Mouse (Mus musculus) lung, postnatal 25 days (tissue): ENCODE measurements around the gene Flrt1.
"Not testable (repeated sequence)": the region's sequence is repeated elsewhere in the genome, so short reads cannot be mapped to it uniquely, and the experiment has no call there.

Experiments used
- DNase-seq: peaks from one replicate; pipeline ENCODE4 v3.0.0; 2022; ENCODE audit warnings: low spot score

Gene Flrt1

GRCm38 (mm10) chr19:7068661-7069531, 36.6 kb downstream of the Flrt1 start:
- DNase-seq = no peak

- peak; percentile 73 for DNase-seq
These were observed 37.4 kb downstream of the Flrt1 start for GRCm38 (mm10) chr19:7068136-7068535.

GRCm38 (mm10) chr19:7067344-7068050, 38.0 kb downstream of the Flrt1 start:
- no peak for DNase-seq

DNA sequence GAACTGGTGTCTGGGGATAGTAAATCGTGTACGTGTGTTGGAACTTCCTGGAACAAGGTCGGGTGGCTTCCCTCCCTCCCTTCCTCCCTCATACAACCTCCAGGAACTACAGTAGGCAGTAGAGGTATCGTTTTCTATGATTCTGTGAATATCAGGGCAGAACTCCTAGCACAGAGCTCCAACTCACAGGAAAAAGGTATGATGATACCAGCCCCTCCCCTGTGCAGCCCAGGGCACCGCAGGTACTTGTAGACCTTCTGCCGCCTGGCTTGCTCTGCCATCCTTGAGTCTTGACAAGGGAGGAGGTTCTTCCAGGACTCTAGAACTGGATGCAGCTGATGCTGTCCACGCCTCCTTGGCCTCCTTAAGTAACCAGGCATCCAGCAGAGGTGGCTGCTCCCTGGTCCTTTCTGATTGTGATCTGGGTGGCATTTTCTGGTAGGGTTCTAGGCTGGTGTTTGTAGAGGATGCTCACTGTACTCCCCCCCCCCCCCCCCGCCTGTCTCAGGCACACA, 38.6 kb downstream of the Flrt1 start:
- no peak for DNase-seq

DNA sequence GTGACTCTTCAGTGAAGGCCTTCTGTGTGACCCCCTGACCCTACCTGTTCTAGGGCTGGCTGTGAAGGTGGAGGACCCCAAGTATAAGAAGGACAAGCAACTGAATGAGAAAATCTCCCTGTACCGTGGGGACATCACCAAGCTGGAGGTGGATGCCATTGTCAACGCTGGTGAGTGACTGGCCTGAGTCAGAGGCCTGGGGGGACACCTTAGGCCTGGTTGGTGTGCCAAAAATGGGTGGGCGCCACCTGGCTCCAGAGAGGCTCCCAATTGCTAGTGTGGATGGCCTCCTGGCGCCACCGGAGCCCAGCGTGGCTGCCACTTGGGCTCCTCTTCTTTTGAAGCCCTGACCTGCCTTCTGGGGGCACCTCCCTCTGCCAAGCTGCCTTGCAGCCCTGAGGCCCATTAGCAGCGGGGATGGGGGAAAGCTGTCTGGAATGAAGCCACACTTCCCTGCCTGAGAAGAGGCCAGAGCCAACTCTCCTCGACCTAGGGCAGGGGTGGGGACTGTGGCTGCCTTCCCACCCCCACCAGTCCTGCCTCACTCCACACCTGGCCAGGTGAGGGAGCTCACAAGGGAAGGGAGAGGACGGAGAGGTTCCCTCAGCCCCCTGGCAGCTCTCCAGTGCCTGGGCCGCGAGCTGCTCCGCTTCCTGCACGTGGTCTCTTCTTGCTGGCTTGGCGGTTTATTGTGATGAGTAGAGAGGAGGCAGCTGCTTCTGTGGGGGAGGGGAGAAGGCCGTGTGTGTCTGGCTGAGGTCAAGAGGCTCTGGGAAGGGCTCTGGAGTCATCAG, 39.3 kb downstream of the Flrt1 start:
- no peak for DNase-seq

DNA sequence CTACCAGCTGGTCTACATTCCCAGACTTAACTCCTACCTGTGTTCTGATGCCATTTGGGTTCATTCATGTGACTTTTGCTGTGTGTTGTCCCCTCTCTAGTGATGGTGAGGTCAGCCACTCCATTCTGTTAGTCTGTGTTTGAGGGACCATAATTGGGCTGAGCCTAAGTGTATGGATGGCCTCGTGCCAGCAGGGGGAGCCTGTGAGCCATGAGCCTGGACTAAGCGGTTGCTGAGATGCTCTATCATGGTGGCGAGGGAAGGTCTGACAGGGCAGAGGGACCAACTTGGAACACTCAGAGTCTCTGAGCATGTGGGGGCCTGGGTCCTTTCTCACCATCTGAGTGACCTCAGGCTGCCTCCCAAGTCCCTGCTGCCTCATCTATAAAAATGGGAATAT, 41.0 kb downstream of the Flrt1 start:
- peak; percentile 76 for DNase-seq

- no peak for DNase-seq
These were observed 42.6 kb downstream of the Flrt1 start for GRCm38 (mm10) chr19:7062916-7063315.

DNA sequence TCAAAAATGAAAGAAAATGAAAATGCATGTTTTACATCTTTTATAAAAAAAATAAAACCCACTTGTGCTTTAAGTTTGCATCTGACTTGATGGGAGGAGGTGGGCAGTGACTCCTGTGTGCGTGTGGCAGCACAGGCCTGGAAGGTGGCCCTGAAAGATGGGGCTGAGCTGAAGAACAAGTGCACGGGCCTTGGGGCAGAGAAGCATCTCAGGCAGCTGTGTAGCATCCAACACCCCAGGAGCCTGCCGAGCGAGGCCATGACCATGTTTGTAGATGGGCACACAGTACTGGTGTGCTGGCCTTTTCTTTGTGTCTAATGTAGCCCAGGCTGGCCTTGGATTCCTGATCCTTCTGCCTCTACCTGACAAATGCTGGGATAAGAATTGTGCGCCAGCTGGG, 43.4 kb downstream of the Flrt1 start:
- DNase-seq = no peak

GRCm38 (mm10) chr19:7058541-7058940, 47.0 kb downstream of the Flrt1 start:
- no peak for DNase-seq

- peak; percentile 92 for DNase-seq
These were observed 47.8 kb downstream of the Flrt1 start for GRCm38 (mm10) chr19:7057722-7058207.

- no peak for DNase-seq
These were observed 48.3 kb downstream of the Flrt1 start for GRCm38 (mm10) chr19:7057126-7057721.

DNA sequence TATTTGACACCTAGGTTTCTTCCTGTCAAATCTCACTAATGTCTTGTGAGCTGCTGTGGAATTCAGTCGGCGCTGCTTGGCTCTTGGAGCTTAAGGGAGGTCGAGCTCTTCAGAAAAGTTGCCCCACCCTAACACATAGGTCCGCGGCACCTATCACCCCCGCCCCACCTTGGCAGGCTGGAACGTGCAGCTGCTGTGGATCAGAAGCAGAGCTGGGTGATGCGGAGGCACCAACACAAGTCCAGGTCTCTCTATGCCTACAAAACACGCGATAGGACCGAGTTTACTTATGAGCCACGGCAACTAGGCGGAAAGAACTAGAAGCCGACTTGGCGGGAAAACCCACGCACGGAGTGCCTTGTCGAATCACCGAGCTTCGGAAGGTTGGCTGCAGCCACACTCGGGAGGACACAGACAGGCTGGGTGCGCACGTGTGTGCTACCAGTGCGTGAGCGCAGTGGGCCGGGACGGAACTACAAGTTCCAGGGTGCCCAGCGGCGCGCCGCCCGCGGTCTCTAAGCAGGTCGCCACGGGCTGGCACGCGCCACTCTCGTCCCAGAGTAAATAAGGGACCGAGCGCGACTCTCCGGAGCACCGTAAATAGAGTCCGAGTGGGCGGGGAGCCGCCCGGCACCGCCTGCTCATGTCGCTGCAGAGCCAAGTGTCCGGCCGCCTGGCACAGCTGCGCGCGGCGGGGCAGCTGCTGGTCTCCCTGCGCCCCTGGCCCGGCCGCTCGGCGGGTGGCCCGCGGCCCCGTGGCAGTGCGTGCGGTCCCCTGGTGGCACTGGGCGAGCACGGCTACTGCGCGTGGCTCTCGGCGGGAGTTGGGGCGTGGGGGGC, 49.1 kb downstream of the Flrt1 start, which contains the start of gene Macrod1:
Gene Macrod1, plus strand, starts transcription at position 563 of the 840 bp plus-strand sequence.
- peak; percentile 83 for DNase-seq

DNA sequence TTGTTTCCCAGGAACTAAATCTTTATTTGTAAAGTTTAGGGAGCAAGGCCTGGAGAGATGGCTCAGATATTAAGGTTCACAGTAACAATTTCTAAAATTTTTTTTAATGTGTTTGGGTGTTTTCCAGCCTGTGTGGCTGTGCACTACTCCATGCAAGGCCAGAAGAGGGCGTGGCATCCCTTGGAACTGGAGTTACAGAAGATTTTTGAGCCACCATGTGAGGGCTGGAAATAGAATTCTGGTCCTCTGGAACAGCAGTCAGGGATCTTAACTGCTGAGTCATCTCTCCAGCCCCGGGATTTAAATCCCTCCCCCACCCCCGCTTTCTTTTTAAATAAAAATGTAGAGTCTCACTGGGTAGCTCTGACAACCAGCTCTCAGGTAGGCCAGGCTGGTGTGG, 50.4 kb downstream of the Flrt1 start:
- DNase-seq = no peak

- no peak for DNase-seq
These were observed 50.8 kb downstream of the Flrt1 start for GRCm38 (mm10) chr19:7054772-7055171.

- DNase-seq = not testable (repeated sequence)
These were observed 52.1 kb downstream of the Flrt1 start for GRCm38 (mm10) chr19:7053382-7053781.

- DNase-seq = no peak
These were observed 60.8 kb downstream of the Flrt1 start for GRCm38 (mm10) chr19:7044706-7045105.

DNA sequence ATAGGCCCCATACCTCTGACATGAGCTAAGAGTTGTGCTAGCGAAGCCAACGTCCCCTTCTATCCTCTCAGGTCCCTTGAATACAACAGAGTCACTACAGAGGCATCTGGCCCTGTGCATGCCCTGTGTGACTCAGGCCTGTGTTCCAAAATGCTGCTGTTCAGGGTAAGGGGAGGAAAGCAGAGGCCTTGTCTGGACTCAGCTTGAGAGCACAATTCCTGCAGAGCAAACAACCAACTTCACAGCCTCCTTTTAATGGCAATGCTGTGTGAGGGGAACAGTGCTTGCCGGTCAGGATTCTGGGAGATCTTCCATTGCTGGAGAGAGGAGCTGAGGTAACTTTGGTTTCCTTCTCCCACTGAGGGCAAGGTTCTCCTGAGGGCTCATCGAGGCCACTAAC, 61.2 kb downstream of the Flrt1 start:
- DNase-seq = no peak
